Mouse (Mus musculus): ENCODE measurements at regions not wholly inside any gene's neighbourhood (a gene's known extent, or its start where the extent isn't known, plus 50 kb on each side); places are given as distances from the start of the nearest gene placed in this dataset.
A peak's percentile ranks its signal among the peaks of the same experiment; 100 is the strongest.

- Histone ChIP-seq H3K9me3 (no peaks in the 10 kb centered on the region), H3K27me3 (no peaks in the 10 kb centered on the region), H3K4me2 (peak overlapping the region; percentile 32), H3K9ac (no peak overlapping the region), H3K4me1 (no peaks in the 10 kb centered on the region), H3K27ac (no peak overlapping the region), H3K36me3 (no peaks in the 10 kb centered on the region), H3K4me3 (no peak overlapping the region)
- ATAC-seq (ENCODE audit: borderline replicate concordance, extremely low read depth, low FRiP score, low TSS enrichment): no peak
- 60% methylated on average over 19 of the region's 19 CpGs for WGBS
Measured at GRCm38 (mm10) chr10:115664567-115664966, 77.0 kb upstream of the Lgr5 start.

GRCm38 (mm10) chr10:115676661-115677060, 89.1 kb upstream of the Lgr5 start:
- WGBS: 76% methylated on average over 2 of the region's 2 CpGs
- no peaks in the 10 kb centered on the region for H3K9me3 ChIP-seq
- H3K4me3 ChIP-seq: no peak overlapping the region
- no peak for ATAC-seq (ENCODE audit: borderline replicate concordance, extremely low read depth, low FRiP score, low TSS enrichment)
- no peak overlapping the region for H3K4me2 ChIP-seq
- H3K9ac ChIP-seq: no peak overlapping the region
- H3K4me1 ChIP-seq: no peaks in the 10 kb centered on the region
- no peak overlapping the region for H3K27ac ChIP-seq
- no peaks in the 10 kb centered on the region for H3K27me3 ChIP-seq
- H3K36me3 ChIP-seq: no peaks in the 10 kb centered on the region

DNA sequence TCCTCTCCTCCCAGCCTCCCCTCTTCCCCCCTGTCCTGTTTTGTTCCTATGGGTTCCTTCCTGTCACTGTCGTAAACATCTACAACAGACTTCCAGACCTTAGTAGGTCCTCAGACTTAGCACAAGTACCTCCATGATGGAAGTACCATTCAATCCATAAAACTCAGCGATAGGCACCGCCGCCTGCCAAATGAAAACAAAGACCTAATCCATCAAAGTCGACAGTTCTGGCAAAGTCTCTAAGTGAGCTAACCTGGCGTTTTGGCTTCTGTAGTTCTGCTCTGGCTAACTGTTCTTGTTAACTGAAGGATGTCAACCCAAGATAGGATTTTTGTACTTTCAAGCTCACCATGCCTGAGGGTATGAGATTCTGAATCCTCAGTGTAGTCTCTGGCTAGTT, 93.5 kb upstream of the Lgr5 start:
- Histone ChIP-seq H3K4me2 (no peak overlapping the region), H3K36me3 (no peaks in the 10 kb centered on the region), H3K4me3 (no peak overlapping the region), H3K27ac (no peak overlapping the region), H3K4me1 (no peaks in the 10 kb centered on the region), H3K9ac (no peak overlapping the region), H3K27me3 (no peaks in the 10 kb centered on the region), H3K9me3 (no peaks in the 10 kb centered on the region)
- no peak for ATAC-seq (ENCODE audit: borderline replicate concordance, extremely low read depth, low FRiP score, low TSS enrichment)
- 39% methylated on average over 6 of the region's 6 CpGs for WGBS

DNA sequence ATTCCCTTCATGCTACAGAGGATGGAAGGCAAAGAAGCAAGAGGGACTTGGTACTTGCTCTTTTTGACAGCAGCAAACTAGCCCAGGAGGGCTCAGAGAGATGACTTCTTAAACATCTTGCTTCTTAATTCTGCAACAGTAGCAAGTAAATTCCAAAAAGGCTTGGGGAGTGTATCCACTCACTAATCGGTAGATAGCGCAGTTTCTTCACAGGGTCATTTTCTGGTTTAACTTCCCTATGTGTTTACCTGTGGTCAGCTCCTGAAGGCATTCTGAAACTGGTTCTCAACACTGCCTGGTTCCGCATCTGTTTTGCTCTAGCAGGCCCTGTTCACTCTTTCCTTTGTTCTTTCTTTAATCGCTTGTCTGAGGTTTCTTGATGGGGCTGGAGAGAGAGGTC, 104.4 kb upstream of the Lgr5 start:
- Histone ChIP-seq H3K9me3 (no peaks in the 10 kb centered on the region), H3K4me1 (no peaks in the 10 kb centered on the region), H3K27ac (no peak overlapping the region), H3K4me3 (no peak overlapping the region), H3K27me3 (no peaks in the 10 kb centered on the region), H3K36me3 (no peaks in the 10 kb centered on the region), H3K9ac (no peak overlapping the region), H3K4me2 (no peak overlapping the region)
- ATAC-seq (ENCODE audit: borderline replicate concordance, extremely low read depth, low FRiP score, low TSS enrichment): no peak
- 89% methylated on average over 4 of the region's 4 CpGs for WGBS

- ATAC-seq (ENCODE audit: borderline replicate concordance, extremely low read depth, low FRiP score, low TSS enrichment): no peak
- Histone ChIP-seq H3K4me2 (no peak overlapping the region), H3K4me3 (no peak overlapping the region), H3K4me1 (no peaks in the 10 kb centered on the region), H3K9ac (no peak overlapping the region), H3K9me3 (no peaks in the 10 kb centered on the region), H3K27ac (no peak overlapping the region), H3K36me3 (no peaks in the 10 kb centered on the region), H3K27me3 (no peaks in the 10 kb centered on the region)
- WGBS: 84% methylated on average over 22 of the region's 22 CpGs
Measured at GRCm38 (mm10) chr10:115693986-115694833, 106.6 kb upstream of the Lgr5 start.

GRCm38 (mm10) chr10:115702358-115702757, 114.3 kb upstream of the Tspan8 start:
- H3K4me1 ChIP-seq: no peaks in the 10 kb centered on the region
- no peaks in the 10 kb centered on the region for H3K27me3 ChIP-seq
- no peak for ATAC-seq (ENCODE audit: borderline replicate concordance, extremely low read depth, low FRiP score, low TSS enrichment)
- H3K9ac ChIP-seq: no peak overlapping the region
- H3K9me3 ChIP-seq: no peaks in the 10 kb centered on the region
- 67% methylated on average over 3 of the region's 3 CpGs for WGBS
- no peak overlapping the region for H3K4me3 ChIP-seq
- no peak overlapping the region for H3K27ac ChIP-seq
- no peaks in the 10 kb centered on the region for H3K36me3 ChIP-seq
- no peak overlapping the region for H3K4me2 ChIP-seq

DNA sequence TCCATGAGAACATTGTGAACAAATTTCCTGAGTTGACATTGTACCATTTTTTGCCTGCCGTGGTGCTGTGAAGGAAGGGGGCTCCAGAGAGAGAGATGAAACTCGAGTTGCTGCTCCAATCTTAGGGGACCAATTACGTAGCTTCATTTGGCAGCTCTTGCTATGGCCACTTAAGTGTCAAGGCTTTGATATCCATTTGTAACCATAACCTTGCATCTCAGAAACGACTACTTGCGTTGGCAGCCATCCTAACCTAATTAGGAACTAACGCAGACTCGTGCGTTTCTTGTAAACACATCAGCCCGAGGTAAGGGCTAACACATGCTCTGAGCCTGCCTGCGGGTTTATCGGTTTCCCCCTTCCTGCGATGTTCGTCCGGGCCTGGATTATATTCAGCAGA, 108.0 kb upstream of the Tspan8 start:
- no peak for ATAC-seq (ENCODE audit: borderline replicate concordance, extremely low read depth, low FRiP score, low TSS enrichment)
- Histone ChIP-seq H3K9me3 (no peaks in the 10 kb centered on the region), H3K27me3 (no peaks in the 10 kb centered on the region), H3K4me1 (0 out of 2 replicates have a peak, but pooled peaks cover 3% of the 10 kb centered on the region), H3K9ac (no peak overlapping the region), H3K36me3 (no peaks in the 10 kb centered on the region), H3K4me3 (no peak overlapping the region), H3K4me2 (peak overlapping the region; percentile 39), H3K27ac (no peak overlapping the region)
- WGBS: 32% methylated on average over 14 of the region's 14 CpGs

DNA sequence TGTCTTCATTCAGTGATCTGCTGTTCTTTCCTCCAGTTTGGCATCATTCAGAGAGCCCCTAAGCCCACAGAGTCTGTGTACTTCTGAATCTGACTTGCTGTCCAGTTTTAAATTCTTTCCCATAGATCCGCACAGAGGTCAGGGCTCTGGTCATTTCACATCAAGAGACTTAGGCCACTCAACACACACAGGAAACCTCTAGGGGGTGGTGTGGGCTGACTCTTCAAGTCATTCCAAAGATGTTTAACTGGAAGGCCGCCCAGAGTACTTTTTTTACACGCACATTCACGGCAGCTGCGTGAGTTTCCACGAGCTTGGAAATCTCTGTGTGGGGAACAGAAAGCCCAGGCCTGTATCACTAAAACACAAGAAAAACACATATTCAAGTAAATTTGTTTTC, 102.7 kb upstream of the Tspan8 start:
- H3K9ac ChIP-seq: no peak overlapping the region
- no peak overlapping the region for H3K4me2 ChIP-seq
- no peaks in the 10 kb centered on the region for H3K9me3 ChIP-seq
- no peaks in the 10 kb centered on the region for H3K36me3 ChIP-seq
- 24% methylated on average over 6 of the region's 6 CpGs for WGBS
- H3K4me1 ChIP-seq: 0 out of 2 replicates have a peak, but pooled peaks cover under 1% of the 10 kb centered on the region
- no peak for ATAC-seq (ENCODE audit: borderline replicate concordance, extremely low read depth, low FRiP score, low TSS enrichment)
- H3K27ac ChIP-seq: no peak overlapping the region
- no peaks in the 10 kb centered on the region for H3K27me3 ChIP-seq
- no peak overlapping the region for H3K4me3 ChIP-seq

DNA sequence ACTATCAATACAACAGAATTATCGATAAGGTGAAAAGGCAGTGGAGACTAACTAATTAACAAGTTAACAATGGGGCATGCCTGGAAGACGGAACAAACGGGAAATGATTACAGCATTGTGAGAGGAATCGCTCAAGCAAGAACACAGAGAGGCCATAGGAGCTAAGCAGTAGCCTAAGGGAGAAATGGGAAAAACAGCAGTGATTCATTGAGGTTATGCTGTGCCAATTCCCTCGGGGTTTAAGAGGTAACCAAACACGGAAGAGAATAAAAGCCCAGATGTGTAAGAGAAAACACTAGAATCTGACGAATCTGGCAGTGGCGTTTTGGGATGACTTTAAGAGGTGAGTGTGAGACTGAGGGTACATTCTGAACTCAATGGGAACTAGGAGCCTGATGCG, 100.5 kb upstream of the Tspan8 start:
- no peaks in the 10 kb centered on the region for H3K4me1 ChIP-seq
- no peak for ATAC-seq (ENCODE audit: borderline replicate concordance, extremely low read depth, low FRiP score, low TSS enrichment)

DNA sequence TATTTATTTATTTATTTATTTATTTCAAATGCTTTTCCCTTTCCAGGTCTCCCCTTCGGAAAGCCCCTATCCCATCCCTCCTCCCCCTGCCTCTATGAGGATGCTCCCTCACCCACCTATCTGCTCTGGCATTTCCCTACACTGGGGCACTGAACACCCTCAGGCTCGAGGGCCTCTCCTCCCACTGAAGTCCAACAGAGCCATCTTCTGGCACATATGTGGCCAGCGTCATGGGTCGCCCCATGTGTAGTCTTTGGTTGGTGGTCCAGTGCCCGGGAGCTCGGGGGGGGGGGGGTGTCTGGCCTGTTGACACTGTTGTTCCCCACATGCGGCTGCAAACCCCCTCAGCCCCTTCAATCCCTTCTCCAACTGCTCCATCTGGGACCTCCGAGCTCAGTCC, 99.6 kb upstream of the Tspan8 start:
- H3K4me2 ChIP-seq: no peak overlapping the region
- no peak overlapping the region for H3K4me3 ChIP-seq
- no peaks in the 10 kb centered on the region for H3K4me1 ChIP-seq
- no peak overlapping the region for H3K27ac ChIP-seq
- ATAC-seq (ENCODE audit: borderline replicate concordance, extremely low read depth, low FRiP score, low TSS enrichment): peak; percentile 64; the same call in 1 of the 2 replicates
- H3K9me3 ChIP-seq: no peaks in the 10 kb centered on the region
- H3K27me3 ChIP-seq: no peaks in the 10 kb centered on the region
- 91% methylated on average over 8 of the region's 8 CpGs for WGBS
- no peaks in the 10 kb centered on the region for H3K36me3 ChIP-seq
- H3K9ac ChIP-seq: no peak overlapping the region

More for the DNA sequence above, 100.5 kb upstream of the Tspan8 start:
- no peak overlapping the region for H3K9ac ChIP-seq
- no peaks in the 10 kb centered on the region for H3K9me3 ChIP-seq
- H3K27me3 ChIP-seq: no peaks in the 10 kb centered on the region
- no peaks in the 10 kb centered on the region for H3K36me3 ChIP-seq
- H3K4me2 ChIP-seq: no peak overlapping the region
- WGBS: 69% methylated on average over 9 of the region's 9 CpGs
- no peak overlapping the region for H3K27ac ChIP-seq
- no peak overlapping the region for H3K4me3 ChIP-seq

GRCm38 (mm10) chr10:115722589-115722988, 94.0 kb upstream of the Tspan8 start:
- no peak overlapping the region for H3K27ac ChIP-seq
- no peaks in the 10 kb centered on the region for H3K36me3 ChIP-seq
- WGBS: 86% methylated on average over 3 of the region's 3 CpGs
- no peaks in the 10 kb centered on the region for H3K27me3 ChIP-seq
- no peaks in the 10 kb centered on the region for H3K4me1 ChIP-seq
- H3K4me2 ChIP-seq: no peak overlapping the region
- ATAC-seq (ENCODE audit: borderline replicate concordance, extremely low read depth, low FRiP score, low TSS enrichment): no peak
- no peaks in the 10 kb centered on the region for H3K9me3 ChIP-seq
- H3K4me3 ChIP-seq: no peak overlapping the region
- H3K9ac ChIP-seq: no peak overlapping the region

- Histone ChIP-seq H3K4me2 (no peak overlapping the region), H3K4me1 (0 out of 2 replicates have a peak, but pooled peaks cover 5% of the 10 kb centered on the region), H3K27me3 (no peaks in the 10 kb centered on the region), H3K9me3 (no peaks in the 10 kb centered on the region), H3K27ac (peak overlapping the region; percentile 31; the same call in 1 of the 2 replicates), H3K9ac (no peak overlapping the region), H3K4me3 (no peak overlapping the region), H3K36me3 (no peaks in the 10 kb centered on the region)
- peak; percentile 80; the same call in 1 of the 2 replicates for ATAC-seq (ENCODE audit: borderline replicate concordance, extremely low read depth, low FRiP score, low TSS enrichment)
- WGBS: 61% methylated on average over 10 of the region's 10 CpGs
Measured at GRCm38 (mm10) chr10:115742634-115743347, 73.8 kb upstream of the Tspan8 start.
